Mouse (Mus musculus) E14TG2a.4 (cell line): ENCODE data around the gene Olfr1412.

ENCODE experiments used
- CTCF ChIP-seq: conservative IDR thresholded peaks from 2 replicates; pipeline ENCODE4 v1.5.1; 2014; ENCODE audit warnings: low read length
- NANOG ChIP-seq: IDR thresholded peaks from 2 replicates; pipeline ENCODE4 v1.6.1; 2014; ENCODE audit warnings: borderline replicate concordance, low read length, mixed read lengths

DNA sequence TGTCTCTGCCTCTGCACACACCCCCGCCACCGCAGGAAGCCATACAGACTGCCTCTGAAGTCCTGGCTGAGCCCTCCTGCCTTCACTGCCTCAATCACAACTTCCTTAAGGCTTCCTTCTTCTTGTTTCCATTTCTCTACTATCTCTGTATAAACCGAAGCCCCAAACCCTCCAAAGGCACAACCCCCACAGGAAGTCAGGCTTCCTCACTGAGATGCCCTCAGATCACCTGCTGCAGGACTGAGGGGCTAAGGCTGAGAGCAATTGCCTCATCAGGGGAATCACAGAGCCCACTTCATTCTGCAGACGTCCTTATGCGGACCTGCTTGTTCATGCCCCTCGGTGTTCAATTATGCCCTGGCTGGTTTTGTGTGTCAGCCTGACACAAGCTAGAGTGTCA is 54.8 kb downstream of the Olfr1412 start:
- TF ChIP-seq CTCF: no peak
- no peak for TF ChIP-seq NANOG
